Mouse (Mus musculus) bone marrow, adult 2 months (tissue): ENCODE results near the gene Gm45618. TPM values are rescaled to one million over a fixed set of nuclear protein-coding genes. Genes with fewer than 3 reads are reported as not detected.

Experiments
- H3K27ac ChIP-seq: fragments of 200-500 bp; 2 replicates; pipeline ENCODE4 v1.5.1; 2012; ENCODE audit warnings: low read depth, mild to moderate bottlenecking, control low read depth, inconsistent platforms, low read length; ENCODE audit not compliant: control insufficient read depth, poor library complexity, insufficient read depth
- H3K4me1 ChIP-seq: fragments of 200-500 bp; 2 replicates; pipeline ENCODE4 v1.6.1; 2011; ENCODE audit warnings: low read length; ENCODE audit not compliant: control insufficient read depth, insufficient read depth
- H3K4me3 ChIP-seq: fragments of 200-500 bp; replicated peaks from 2 replicates; pipeline ENCODE3; 2011; ENCODE audit warnings: mild to moderate bottlenecking, low read depth, low read length, control low read depth; ENCODE audit not compliant: control insufficient read depth
- CTCF ChIP-seq: fragments of 200-500 bp; IDR thresholded peaks from 2 replicates; pipeline ENCODE4 v1.5.1; 2011; ENCODE audit warnings: low read length, control low read depth; ENCODE audit not compliant: control insufficient read depth, insufficient read depth
- POLR2A ChIP-seq: fragments of 200-500 bp; IDR thresholded peaks from 2 replicates; pipeline ENCODE4 v1.6.1; 2011; ENCODE audit warnings: low read depth, mild to moderate bottlenecking, control low read depth, low read length, borderline replicate concordance; ENCODE audit not compliant: control insufficient read depth
- WGBS: fragments of 180-500 bp; shearing (Covaris S2); methylation state at CpG from one replicate; pipeline ENCODE4 v1.1.7; 2018; 5-methylcytosine and 5-hydroxymethylcytosine counted together
- polyA plus RNA-seq: library from polyadenylated mRNA; stranded (reverse); fragments of >200 nt; gene quantifications from 2 replicates; pipeline ENCODE4 v1.2.4, GENCODE M21; 2011; ENCODE audit warnings: low replicate concordance; ENCODE audit not compliant: missing spikeins, insufficient read depth, insufficient read length

Gm45618 gene
- polyA plus RNA-seq, 1 experiment, result not detected

DNA sequence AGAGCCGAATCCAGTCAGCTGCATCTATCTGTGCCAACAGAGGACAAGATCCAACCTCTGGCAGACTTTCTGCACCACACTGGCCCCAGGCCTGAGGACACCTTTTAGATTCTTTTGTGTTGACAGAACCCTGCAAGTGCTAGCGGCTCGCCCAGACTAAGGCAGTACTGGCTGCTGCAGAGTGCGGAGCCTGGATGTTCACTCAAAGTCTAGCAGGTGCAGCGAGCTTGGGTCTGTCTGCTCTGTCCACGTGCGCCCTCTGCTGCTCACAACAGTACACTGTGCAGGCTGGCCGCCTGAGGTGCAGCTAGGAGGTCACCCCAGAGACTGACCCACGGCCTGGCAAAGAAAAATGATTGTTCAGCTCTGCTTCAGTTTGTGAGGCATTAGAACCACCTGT is 22.8 kb downstream of the Gm45618 start:
- 8% methylated on average over 9 of the region's 9 CpGs for WGBS
- no peaks in the 10 kb centered on the region for H3K4me1 ChIP-seq
- peak; percentile 97 for TF ChIP-seq CTCF
- no peak for TF ChIP-seq POLR2A
- H3K27ac ChIP-seq, result no peak overlapping the region
- H3K4me3 ChIP-seq, result no peak overlapping the region

GRCm38 (mm10) chr7:142096701-142097100 is 23.8 kb downstream of the Gm45618 start:
- TF ChIP-seq CTCF, result no peak
- no peak for TF ChIP-seq POLR2A
- WGBS, result 48% methylated on average over 4 of the region's 4 CpGs
- H3K4me3 ChIP-seq, result no peak overlapping the region
- H3K4me1 ChIP-seq, result no peaks in the 10 kb centered on the region
- no peak overlapping the region for H3K27ac ChIP-seq

DNA sequence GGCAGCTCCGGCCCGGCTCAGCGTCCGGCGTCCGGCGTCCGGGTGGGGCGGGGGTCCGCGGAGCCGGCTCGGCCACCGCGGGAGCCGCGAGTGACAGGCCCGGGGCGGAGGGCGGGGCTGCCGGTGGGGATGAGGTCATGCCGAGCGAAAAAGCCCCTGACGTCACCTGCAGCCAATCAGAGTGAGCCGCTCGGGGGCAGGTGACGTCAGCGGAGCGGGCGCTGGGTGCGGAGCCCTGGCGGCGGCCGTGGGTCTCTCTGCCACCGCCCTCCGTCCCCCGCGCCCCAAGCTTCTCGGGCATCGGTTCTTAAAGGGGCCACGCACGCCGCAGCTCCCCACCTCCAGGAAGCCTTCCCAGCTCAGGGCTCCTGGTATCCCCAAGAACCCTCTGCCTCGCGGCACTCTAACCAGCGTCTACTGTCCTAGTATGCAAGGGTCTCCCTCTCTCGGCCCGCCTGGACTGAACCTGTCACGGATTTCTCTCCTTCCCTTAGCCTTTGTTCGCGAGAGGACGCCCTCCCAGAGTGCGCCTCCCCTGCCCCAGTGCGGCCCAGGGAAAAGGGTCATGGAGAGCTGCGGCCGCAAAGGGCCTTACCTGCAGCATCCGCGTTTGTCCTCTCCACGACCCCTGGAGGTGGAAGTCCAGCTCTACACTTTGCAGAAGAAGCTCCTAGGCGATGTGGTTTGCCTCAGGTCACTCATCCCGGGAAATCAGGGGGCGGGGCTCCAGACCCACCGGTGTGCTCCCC is 25.2 kb downstream of the Gm45618 start, which contains the start of gene Dusp8:
TSS of gene Dusp8 (minus strand) at position 661 of the 749 bp plus-strand sequence.
- TF ChIP-seq POLR2A, result no peak
- peak; percentile 38; the same call in 1 of the 2 replicates for TF ChIP-seq CTCF
- 1% methylated on average over 62 of the region's 63 CpGs for WGBS
- peak within 1 kb of the TSS; percentile 74 for H3K4me3 ChIP-seq
- H3K27ac ChIP-seq, result peak within 1 kb of the TSS; percentile 87
- H3K4me1 ChIP-seq, result no peaks in the 10 kb centered on the region

DNA sequence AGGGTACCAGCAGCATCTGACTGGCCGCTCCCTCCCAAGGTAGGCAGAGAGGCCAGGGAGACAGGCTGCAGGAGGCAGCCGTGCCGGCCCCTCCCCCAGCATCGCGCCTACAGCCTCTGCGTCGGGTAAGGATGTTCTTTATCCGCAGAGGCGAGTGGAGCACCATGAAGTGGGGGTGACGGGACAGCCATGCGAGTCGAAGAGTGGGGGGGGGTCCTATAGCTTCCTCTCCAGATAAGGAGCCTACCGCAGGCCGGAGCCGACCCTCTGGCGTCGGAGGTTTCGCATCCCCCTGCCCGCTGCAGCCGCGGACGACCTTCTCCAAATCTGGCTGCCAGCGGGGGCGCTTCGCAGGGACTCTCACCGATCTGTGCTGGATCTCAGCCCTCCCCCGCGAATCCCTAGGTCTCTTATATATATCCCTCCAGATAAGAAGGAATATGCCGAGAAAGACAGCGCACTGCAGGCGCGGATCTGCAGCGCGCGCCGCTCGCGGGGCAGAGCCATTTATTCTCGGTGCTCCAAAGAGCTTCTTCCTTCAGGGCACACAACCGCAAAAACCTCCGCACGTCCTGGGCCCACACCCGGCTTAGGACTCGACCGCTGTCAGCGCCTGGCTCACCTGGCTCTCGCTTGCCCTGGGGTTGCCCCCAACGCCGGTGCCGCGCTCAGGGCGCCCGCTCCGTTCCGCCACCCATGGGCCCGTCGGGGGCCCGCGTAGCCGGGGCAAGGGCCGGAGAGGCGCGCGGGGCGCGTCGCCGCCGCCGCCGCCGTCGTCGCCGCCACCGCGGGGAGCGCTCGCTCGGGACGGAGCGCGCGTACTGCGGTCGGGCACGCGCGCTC is 26.0 kb downstream of the Gm45618 start:
- 5% methylated on average over 89 of the region's 89 CpGs for WGBS
- Histone ChIP-seq H3K4me3 (peak overlapping the region; percentile 74), H3K27ac (peak overlapping the region; percentile 87), H3K4me1 (no peaks in the 10 kb centered on the region)
- no peak for TF ChIP-seq CTCF
- peak; percentile 8; the same call in 1 of the 2 replicates for TF ChIP-seq POLR2A

DNA sequence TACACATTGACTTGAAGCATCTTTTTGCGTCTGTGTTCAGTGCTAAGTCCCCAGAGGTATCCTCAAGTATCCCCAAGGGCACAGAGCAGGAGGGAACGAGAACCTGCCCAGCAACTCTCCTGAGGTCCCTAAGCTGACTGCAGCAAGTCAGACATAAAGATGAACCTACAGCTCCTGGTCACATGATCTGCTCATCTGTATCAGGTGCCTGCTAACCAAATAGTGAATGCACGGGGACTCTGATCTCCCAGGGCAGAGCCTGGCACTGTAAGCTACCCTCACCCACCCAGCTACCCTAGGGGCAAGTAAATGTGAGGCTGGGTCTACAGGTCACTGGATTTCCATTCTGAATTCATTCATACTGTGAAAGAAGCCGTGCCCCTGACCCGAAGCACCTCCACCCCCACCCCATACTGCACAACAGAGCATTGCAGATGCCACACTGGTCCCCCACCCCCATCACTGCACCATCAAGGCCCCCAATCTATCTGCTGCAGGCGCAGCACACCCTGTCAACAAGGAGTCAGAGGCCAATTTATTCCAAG is 26.8 kb downstream of the Gm45618 start:
- H3K4me1 ChIP-seq, result no peaks in the 10 kb centered on the region
- WGBS, result 36% methylated on average over 6 of the region's 6 CpGs
- H3K4me3 ChIP-seq, result peak overlapping the region; percentile 74
- no peak for TF ChIP-seq CTCF
- no peak for TF ChIP-seq POLR2A
- peak overlapping the region; percentile 87; the same call in 1 of the 2 replicates for H3K27ac ChIP-seq

DNA sequence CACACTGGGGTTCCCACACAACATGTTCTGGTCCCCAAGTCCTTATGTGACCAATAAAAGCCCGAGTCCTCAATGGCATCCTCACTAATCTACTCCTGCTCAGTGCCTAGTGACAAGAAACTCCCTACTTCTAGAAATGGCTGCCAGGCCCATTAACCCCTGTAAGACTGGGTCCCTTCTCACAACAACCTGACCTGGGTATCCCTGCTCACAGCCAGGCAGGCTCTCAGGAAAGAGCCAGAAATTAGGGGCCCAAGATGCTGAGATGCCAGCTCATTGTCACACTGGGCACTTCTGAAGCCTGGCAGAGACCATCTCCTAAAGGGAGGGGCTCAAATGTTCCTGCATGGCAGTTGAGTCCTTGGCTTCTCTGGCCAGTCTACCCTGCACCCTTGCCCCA is 27.5 kb downstream of the Gm45618 start:
- H3K4me1 ChIP-seq, result peaks cover 3% of the 10 kb centered on the region; the same call in 1 of the 2 replicates
- H3K4me3 ChIP-seq, result no peak overlapping the region
- H3K27ac ChIP-seq, result no peak overlapping the region
- 74% methylated on average over 1 of the region's 1 CpGs for WGBS
- TF ChIP-seq POLR2A (no peak), CTCF (no peak)

DNA sequence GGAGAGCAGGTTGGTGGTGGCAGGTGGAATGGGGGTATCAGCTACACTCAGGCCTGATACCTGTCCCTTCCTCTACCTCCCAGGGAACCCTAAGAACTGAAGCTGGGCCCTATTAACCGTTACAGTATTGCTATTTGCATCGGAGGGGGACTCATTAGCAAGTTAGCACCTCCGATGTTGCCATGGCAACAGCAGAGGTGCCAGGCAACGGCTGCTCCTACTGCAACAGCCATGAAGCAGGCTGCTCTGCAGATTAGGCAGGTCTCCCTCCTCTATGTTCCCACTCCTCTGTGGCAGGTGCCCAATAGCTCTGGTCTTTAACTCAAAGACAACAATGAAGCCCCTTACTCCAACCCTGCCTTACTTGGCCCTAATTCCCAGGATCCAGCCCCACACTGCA is 28.7 kb downstream of the Gm45618 start:
- Histone ChIP-seq H3K4me3 (no peak overlapping the region), H3K27ac (no peak overlapping the region), H3K4me1 (peaks cover 4% of the 10 kb centered on the region; the same call in 1 of the 2 replicates)
- 37% methylated on average over 4 of the region's 4 CpGs for WGBS
- TF ChIP-seq CTCF, result no peak
- TF ChIP-seq POLR2A, result no peak
